Mouse (Mus musculus) frontal cortex, adult (tissue): ENCODE data around the gene Gm12695.

Experiments used
- ATAC-seq: cut with Nextera tagmentation; 2 replicates; pipeline ENCODE4 v1.9.2; 2017; ENCODE audit warnings: mild to moderate bottlenecking, moderate library complexity, mixed read lengths; ENCODE audit not compliant: low TSS enrichment

Gm12695 gene

GRCm38 (mm10) chr4:96697511-96698217 lies 87.3 kb downstream of the Gm12695 start:
- no peak for ATAC-seq

GRCm38 (mm10) chr4:96696614-96697360 lies 88.2 kb downstream of the Gm12695 start:
- peak; percentile 91 for ATAC-seq

- no peak for ATAC-seq
These were observed 97.6 kb downstream of the Gm12695 start for GRCm38 (mm10) chr4:96687358-96687803.

- ATAC-seq: peak; percentile 83
These were observed 101.5 kb downstream of the Gm12695 start for GRCm38 (mm10) chr4:96683474-96683873.

GRCm38 (mm10) chr4:96680966-96681365 lies 104.0 kb downstream of the Gm12695 start:
- ATAC-seq: no peak

- ATAC-seq: peak; percentile 92
These were observed 104.8 kb downstream of the Gm12695 start for GRCm38 (mm10) chr4:96680233-96680632.
